Mouse (Mus musculus): ENCODE results near the gene Pgbd5.

The Pgbd5 gene

GRCm38 (mm10) chr8:124370422-124371183, 68.9 kb downstream of the Pgbd5 start:
- in situ Hi-C loops (cut with MboI; ENCODE audit: low pct_unique_long_range_greater_than_20kb in 1 of 2, low sequenced_read_pairs in 2 of 2, unreplicated experiment in 1 of 2) = loop anchor here in 1 of 2 experiments (25.0 kb wide), 1 partner anchor 458 kb away; no protein-coding TSS in a partner anchor

- in situ Hi-C loops (cut with MboI; ENCODE audit: low pct_unique_long_range_greater_than_20kb in 1 of 2, low sequenced_read_pairs in 2 of 2, unreplicated experiment in 1 of 2) = loop anchor here in 1 of 2 experiments (25.0 kb wide), 1 partner anchor 456 kb away; no protein-coding TSS in a partner anchor
Observed at GRCm38 (mm10) chr8:124368213-124368612, 71.2 kb downstream of the Pgbd5 start.

- in situ Hi-C loops (cut with MboI; ENCODE audit: low pct_unique_long_range_greater_than_20kb in 1 of 2, low sequenced_read_pairs in 2 of 2, unreplicated experiment in 1 of 2) = loop anchor here in 1 of 2 experiments (25.0 kb wide), 1 partner anchor 451 kb away; no protein-coding TSS in a partner anchor
Observed at GRCm38 (mm10) chr8:124363337-124363736, 76.1 kb downstream of the Pgbd5 start.

- in situ Hi-C loops (cut with MboI; ENCODE audit: low pct_unique_long_range_greater_than_20kb in 1 of 2, low sequenced_read_pairs in 2 of 2, unreplicated experiment in 1 of 2) = loop anchor here in 1 of 2 experiments (25.0 kb wide), 1 partner anchor 450 kb away; no protein-coding TSS in a partner anchor
Observed at GRCm38 (mm10) chr8:124362589-124362988, 76.9 kb downstream of the Pgbd5 start.

- in situ Hi-C loops (cut with MboI; ENCODE audit: low pct_unique_long_range_greater_than_20kb in 1 of 2, low sequenced_read_pairs in 2 of 2, unreplicated experiment in 1 of 2) = loop anchor here in 1 of 2 experiments (25.0 kb wide), 1 partner anchor 450 kb away; no protein-coding TSS in a partner anchor
Observed at GRCm38 (mm10) chr8:124361773-124362427, 77.6 kb downstream of the Pgbd5 start.

- in situ Hi-C loops (cut with MboI; ENCODE audit: low pct_unique_long_range_greater_than_20kb in 1 of 2, low sequenced_read_pairs in 2 of 2, unreplicated experiment in 1 of 2) = loop anchor here in 1 of 2 experiments (25.0 kb wide), 1 partner anchor 449 kb away; no protein-coding TSS in a partner anchor
Observed at GRCm38 (mm10) chr8:124360911-124361310, 78.5 kb downstream of the Pgbd5 start.

GRCm38 (mm10) chr8:124351636-124352035, 87.8 kb downstream of the Pgbd5 start:
- in situ Hi-C loops (cut with MboI; ENCODE audit: low pct_unique_long_range_greater_than_20kb in 1 of 2, low sequenced_read_pairs in 2 of 2, unreplicated experiment in 1 of 2) = loop anchor here in 1 of 2 experiments (25.0 kb wide), 1 partner anchor 439 kb away; no protein-coding TSS in a partner anchor

- in situ Hi-C loops (cut with MboI; ENCODE audit: low pct_unique_long_range_greater_than_20kb in 1 of 2, low sequenced_read_pairs in 2 of 2, unreplicated experiment in 1 of 2) = loop anchor here in 1 of 2 experiments (25.0 kb wide), 1 partner anchor 437 kb away; no protein-coding TSS in a partner anchor
Observed at GRCm38 (mm10) chr8:124349663-124350062, 89.8 kb downstream of the Pgbd5 start.

- in situ Hi-C loops (cut with MboI; ENCODE audit: low pct_unique_long_range_greater_than_20kb in 1 of 2, low sequenced_read_pairs in 2 of 2, unreplicated experiment in 1 of 2) = no loop called here
Observed at GRCm38 (mm10) chr8:124348087-124348486, 91.4 kb downstream of the Pgbd5 start.

GRCm38 (mm10) chr8:124346852-124347523, 92.5 kb downstream of the Pgbd5 start:
- in situ Hi-C loops (cut with MboI; ENCODE audit: low pct_unique_long_range_greater_than_20kb in 1 of 2, low sequenced_read_pairs in 2 of 2, unreplicated experiment in 1 of 2) = no loop called here

- in situ Hi-C loops (cut with MboI; ENCODE audit: low pct_unique_long_range_greater_than_20kb in 1 of 2, low sequenced_read_pairs in 2 of 2, unreplicated experiment in 1 of 2) = no loop called here
Observed at GRCm38 (mm10) chr8:124345098-124345497, 94.4 kb downstream of the Pgbd5 start.

GRCm38 (mm10) chr8:124343991-124344390, 95.5 kb downstream of the Pgbd5 start:
- in situ Hi-C loops (cut with MboI; ENCODE audit: low pct_unique_long_range_greater_than_20kb in 1 of 2, low sequenced_read_pairs in 2 of 2, unreplicated experiment in 1 of 2) = no loop called here

GRCm38 (mm10) chr8:124343151-124343550, 96.3 kb downstream of the Pgbd5 start:
- in situ Hi-C loops (cut with MboI; ENCODE audit: low pct_unique_long_range_greater_than_20kb in 1 of 2, low sequenced_read_pairs in 2 of 2, unreplicated experiment in 1 of 2) = no loop called here

GRCm38 (mm10) chr8:124340360-124341068, 98.9 kb downstream of the Pgbd5 start:
- in situ Hi-C loops (cut with MboI; ENCODE audit: low pct_unique_long_range_greater_than_20kb in 1 of 2, low sequenced_read_pairs in 2 of 2, unreplicated experiment in 1 of 2) = no loop called here

- in situ Hi-C loops (cut with MboI; ENCODE audit: low pct_unique_long_range_greater_than_20kb in 1 of 2, low sequenced_read_pairs in 2 of 2, unreplicated experiment in 1 of 2) = no loop called here
Observed at GRCm38 (mm10) chr8:124339742-124340141, 99.7 kb downstream of the Pgbd5 start.

GRCm38 (mm10) chr8:124336302-124336701, 103.2 kb downstream of the Pgbd5 start:
- in situ Hi-C loops (cut with MboI; ENCODE audit: low pct_unique_long_range_greater_than_20kb in 1 of 2, low sequenced_read_pairs in 2 of 2, unreplicated experiment in 1 of 2) = no loop called here

- in situ Hi-C loops (cut with MboI; ENCODE audit: low pct_unique_long_range_greater_than_20kb in 1 of 2, low sequenced_read_pairs in 2 of 2, unreplicated experiment in 1 of 2) = no loop called here
Observed at GRCm38 (mm10) chr8:124331706-124332105, 107.8 kb downstream of the Pgbd5 start.

- in situ Hi-C loops (cut with MboI; ENCODE audit: low pct_unique_long_range_greater_than_20kb in 1 of 2, low sequenced_read_pairs in 2 of 2, unreplicated experiment in 1 of 2) = no loop called here
Observed at GRCm38 (mm10) chr8:124331094-124331493, 108.4 kb downstream of the Pgbd5 start.
